Mouse (Mus musculus): ENCODE data around the gene Procr.

DNA sequence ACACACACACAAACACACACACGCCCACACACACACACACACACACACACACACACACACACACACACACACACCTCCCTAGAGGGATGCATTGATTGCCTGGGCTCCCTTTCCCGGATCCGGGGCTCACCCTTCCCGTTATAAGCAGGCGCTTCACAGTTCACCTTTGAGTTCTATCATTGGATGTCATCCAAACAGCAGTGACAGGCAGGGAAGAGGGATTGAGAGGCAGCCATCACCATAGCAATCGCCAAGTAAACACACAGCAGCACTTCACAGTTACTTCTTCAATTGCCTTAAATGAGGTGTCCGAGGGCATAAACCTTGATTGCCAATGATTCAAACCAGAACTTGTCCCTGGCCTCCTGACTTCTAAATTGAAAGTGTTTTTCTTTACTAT, 28.1 kb downstream of the Procr start:
- TF ChIP-seq CTCF (IDR thresholded peaks at IDR 0.05; ENCODE audit: low read depth, low read length) (no peak), POLR2A (IDR thresholded peaks at IDR 0.05; ENCODE audit: borderline replicate concordance, low read depth, low read length) (no peak)
